Mouse (Mus musculus) lung, adult 2 months (tissue): Measurements from ENCODE around the gene Cacna2d1.

Source experiments
- CTCF ChIP-seq: fragments of 200-500 bp; IDR thresholded peaks from 2 replicates; pipeline ENCODE4 v1.5.1; 2011; ENCODE audit warnings: mild to moderate bottlenecking, low read length, control low read depth; ENCODE audit not compliant: insufficient read depth
- POLR2A ChIP-seq: fragments of 200-500 bp; IDR thresholded peaks from 2 replicates; pipeline ENCODE4 v1.6.1; 2011; ENCODE audit warnings: low read depth, mild to moderate bottlenecking, control low read depth, low read length, borderline replicate concordance; ENCODE audit errors: extremely low read depth

GRCm38 (mm10) chr5:16013649-16014048, 79.2 kb downstream of the Cacna2d1 start:
- TF ChIP-seq CTCF (no peak), POLR2A (no peak)
